Mouse (Mus musculus): ENCODE results near the gene Usp3.
A peak's percentile ranks its signal among the peaks of the same experiment; 100 is the strongest.

Gene Usp3

GRCm38 (mm10) chr9:66506011-66506410, 86.9 kb downstream of the Usp3 start:
- no peak for DNase-seq

GRCm38 (mm10) chr9:66505141-66505917, 87.6 kb downstream of the Usp3 start:
- peak; percentile 41 for DNase-seq

- no peak for DNase-seq
These were observed 88.4 kb downstream of the Usp3 start for GRCm38 (mm10) chr9:66504518-66504917.

- DNase-seq = no peak
These were observed 89.0 kb downstream of the Usp3 start for GRCm38 (mm10) chr9:66503879-66504411.

- DNase-seq = no peak
These were observed 91.7 kb downstream of the Usp3 start for GRCm38 (mm10) chr9:66501248-66501647.

GRCm38 (mm10) chr9:66493992-66494391, 99.0 kb downstream of the Usp3 start:
- no peak for DNase-seq

GRCm38 (mm10) chr9:66492361-66492760, 100.6 kb downstream of the Usp3 start:
- no peak for DNase-seq

GRCm38 (mm10) chr9:66488786-66489185, 104.2 kb downstream of the Usp3 start:
- no peak for DNase-seq

GRCm38 (mm10) chr9:66483429-66483828, 109.5 kb downstream of the Usp3 start:
- no peak for DNase-seq

GRCm38 (mm10) chr9:66477785-66478184, 115.2 kb downstream of the Usp3 start:
- no peak for DNase-seq

- DNase-seq = peak; percentile 34
These were observed 127.9 kb downstream of the Usp3 start for GRCm38 (mm10) chr9:66465087-66465486.

Measured in lung, postnatal 36 days (tissue).